Mouse (Mus musculus): ENCODE measurements around the gene Ess2.

Ess2 gene

GRCm38 (mm10) chr16:17857157-17857556 lies 54.0 kb downstream of the Ess2 start:
- DNase-seq (ENCODE audit: extremely low read depth, low read depth): no peak

DNA sequence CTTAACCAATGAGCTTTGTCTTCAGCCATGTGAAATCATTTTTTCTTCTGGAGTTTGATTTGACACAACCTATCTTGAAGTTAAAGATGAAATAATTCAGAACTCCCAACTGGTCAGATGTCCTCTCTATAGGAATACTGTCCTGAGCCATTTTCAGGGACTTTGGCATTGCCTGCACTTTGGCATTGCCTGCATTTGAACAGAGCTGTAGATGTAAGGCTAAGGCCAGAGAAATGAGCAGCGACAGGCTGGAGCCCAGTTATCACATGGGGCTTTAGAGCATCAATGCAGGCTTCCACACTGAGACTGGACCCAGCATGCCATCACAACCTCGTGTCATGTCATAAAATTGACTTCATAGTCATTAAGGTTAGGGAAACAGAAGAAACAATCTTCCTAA lies 57.9 kb downstream of the Ess2 start:
- DNase-seq (ENCODE audit: extremely low read depth, low read depth): no peak

- no peak for DNase-seq (ENCODE audit: extremely low read depth, low read depth)
Measured at GRCm38 (mm10) chr16:17851860-17852259, 59.3 kb downstream of the Ess2 start.

GRCm38 (mm10) chr16:17851331-17851730 lies 59.8 kb downstream of the Ess2 start:
- DNase-seq (ENCODE audit: extremely low read depth, low read depth): no peak
